Mouse (Mus musculus): ENCODE measurements around the gene Slc2a4.

Gene Slc2a4

GRCm38 (mm10) chr11:69900471-69901405 lies 47.2 kb downstream of the Slc2a4 start, which contains the start of the genes 2810408A11Rik and Neurl4:
Gene 2810408A11Rik, minus strand, starts transcription at chr11:69900987.
Gene Neurl4, plus strand, starts transcription at chr11:69901072.
- DNase-seq (ENCODE audit: low spot score) = peak; percentile 84

DNA sequence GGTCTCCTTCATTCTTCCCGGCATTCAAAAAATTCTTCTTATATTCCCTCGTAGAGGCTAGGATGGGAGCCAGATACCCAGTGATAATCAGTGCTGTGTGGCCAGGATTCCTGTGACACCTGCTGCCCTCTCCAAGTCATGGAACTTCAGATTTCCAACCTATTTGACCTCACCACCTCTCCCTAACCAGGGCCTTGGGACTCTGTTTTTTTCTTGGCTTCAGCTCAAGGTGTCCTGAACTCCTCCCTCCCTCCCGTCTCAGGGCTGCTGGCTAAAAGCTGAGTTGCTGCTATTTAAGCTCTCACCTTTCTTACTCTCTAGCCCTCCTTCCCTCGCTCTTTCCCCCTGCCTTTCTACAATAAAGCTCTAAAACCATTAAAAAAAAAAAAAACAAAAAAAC lies 48.1 kb downstream of the Slc2a4 start:
- DNase-seq (ENCODE audit: low spot score) = no peak

DNA sequence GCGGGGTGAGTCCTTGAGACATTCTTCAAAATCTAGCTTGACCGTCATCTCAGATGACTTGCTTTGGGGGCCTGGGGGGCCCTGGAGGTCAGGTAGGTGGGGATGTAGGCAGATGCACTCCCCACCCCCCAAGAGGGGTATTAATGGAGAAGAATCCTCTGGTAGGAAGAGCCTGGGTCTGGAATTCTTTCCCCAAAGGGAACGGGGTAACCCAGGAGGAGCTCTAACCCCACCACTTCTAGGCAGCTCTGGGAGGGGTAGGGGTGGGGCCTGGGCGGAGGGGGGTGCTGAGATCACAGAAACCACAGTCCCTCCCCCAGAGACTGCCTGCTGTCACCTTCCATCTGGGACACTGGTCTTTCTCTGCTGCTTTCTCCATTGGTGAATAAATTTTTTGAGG lies 52.7 kb downstream of the Slc2a4 start, which contains the start of gene Acap1:
Gene Acap1, minus strand, starts transcription at position 249 of the 400 bp plus-strand sequence.
- no peak for DNase-seq (ENCODE audit: low spot score)

DNA sequence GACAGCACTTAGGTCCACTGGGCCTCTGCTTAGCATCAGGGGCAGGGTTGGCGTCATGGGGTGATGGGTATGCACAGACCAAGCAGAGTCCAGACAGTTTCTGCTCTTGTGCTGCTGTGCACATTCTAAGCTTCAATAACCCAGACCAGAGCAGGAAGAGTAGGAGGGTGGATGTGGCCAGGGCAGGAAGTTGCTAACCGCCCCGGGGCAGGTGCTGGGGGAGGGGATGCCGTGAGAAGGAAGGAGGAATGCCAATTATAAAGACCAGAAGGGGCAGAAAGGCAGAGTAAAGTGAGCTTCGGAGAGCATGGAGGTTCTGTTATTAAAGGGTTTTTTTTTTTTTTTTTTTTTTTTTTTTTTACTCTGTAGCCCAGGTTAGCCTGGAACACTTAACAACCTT lies 53.3 kb downstream of the Slc2a4 start:
- DNase-seq (ENCODE audit: low spot score) = no peak
